Mouse (Mus musculus): ENCODE data around the gene Rhox10.
A peak's percentile ranks its signal among the peaks of the same experiment; 100 is the strongest.
"Not testable (repeated sequence)": the region's sequence is repeated elsewhere in the genome, so short reads cannot be mapped to it uniquely, and the experiment has no call there.

Gene Rhox10

GRCm38 (mm10) chrX:38066175-38066574, at the start of gene Rhox10:
Gene Rhox10, plus strand, starts transcription at chrX:38066475.
- no peak for DNase-seq

- DNase-seq = not testable (repeated sequence)
Measured at GRCm38 (mm10) chrX:38018597-38018996, 47.7 kb upstream of the Rhox10 start, which contains the start of gene Btg1-ps1. Gene Btg1-ps1, minus strand, starts transcription at chrX:38018815.

GRCm38 (mm10) chrX:38033841-38034240, 32.4 kb upstream of the Rhox10 start:
- no peak for DNase-seq

GRCm38 (mm10) chrX:38039666-38040065, 26.6 kb upstream of the Rhox10 start:
- no peak for DNase-seq

- not testable (repeated sequence) for DNase-seq
Measured at GRCm38 (mm10) chrX:38043014-38043413, 23.3 kb upstream of the Rhox10 start, which contains the start of gene Btg1-ps2. Gene Btg1-ps2, minus strand, starts transcription at chrX:38043114.

- peak; percentile 8 for DNase-seq
Measured at GRCm38 (mm10) chrX:38061544-38061943, 4.7 kb upstream of the Rhox10 start.

- peak; percentile 38 for DNase-seq
Measured at GRCm38 (mm10) chrX:38084226-38084625, 18.0 kb downstream of the Rhox10 start.

GRCm38 (mm10) chrX:38085041-38085440, 18.8 kb downstream of the Rhox10 start, which contains the start of gene Rhox11:
Gene Rhox11, minus strand, starts transcription at chrX:38085141.
- no peak for DNase-seq

GRCm38 (mm10) chrX:38110807-38111206, 44.5 kb downstream of the Rhox10 start, which contains the start of gene Rhox12:
Gene Rhox12, minus strand, starts transcription at chrX:38110907.
- no peak for DNase-seq

GRCm38 (mm10) chrX:38120982-38121381, 54.7 kb downstream of the Rhox10 start, which contains the start of gene Rhox13:
Gene Rhox13, plus strand, starts transcription at chrX:38121219.
- DNase-seq = no peak

Data from lung, postnatal 36 days (tissue).